Mouse (Mus musculus) limb, embryonic 12.5 days (tissue): Measurements from ENCODE around the gene Fam47e. TPM values are rescaled to one million over a fixed set of nuclear protein-coding genes. Genes with fewer than 3 reads are reported as not detected.

Experiments
- ATAC-seq: fragments of 200-750 bp; cut with Nextera tagmentation; 2 replicates; pipeline ENCODE4 v1.8.0; 2017; ENCODE audit warnings: low read depth, moderate TSS enrichment; ENCODE audit not compliant: insufficient number of reproducible peaks, insufficient read depth, low FRiP score, low TSS enrichment
- H3K27ac ChIP-seq: fragments of 300-500 bp; sonication (generic); 2 replicates; pipeline ENCODE4 v1.5.1; 2016; ENCODE audit warnings: mild to moderate bottlenecking, moderate library complexity
- H3K27me3 ChIP-seq: fragments of 300-500 bp; sonication (generic); 2 replicates; pipeline ENCODE4 v1.6.1; 2016; ENCODE audit warnings: mild to moderate bottlenecking, moderate library complexity
- H3K36me3 ChIP-seq: fragments of 300-500 bp; sonication (generic); 2 replicates; pipeline ENCODE4 v1.6.1; 2016; ENCODE audit warnings: mild to moderate bottlenecking, moderate library complexity
- H3K4me1 ChIP-seq: fragments of 300-500 bp; sonication (generic); replicated peaks from 2 replicates; pipeline ENCODE4 v1.6.1; 2016
- H3K4me2 ChIP-seq: fragments of 300-500 bp; sonication (generic); 2 replicates; pipeline ENCODE4 v1.6.1; 2016; ENCODE audit warnings: mild to moderate bottlenecking, moderate library complexity
- H3K4me3 ChIP-seq: fragments of 300-500 bp; sonication (generic); replicated peaks from 2 replicates; pipeline ENCODE4 v1.5.1; 2016; ENCODE audit warnings: mild to moderate bottlenecking
- H3K9ac ChIP-seq: fragments of 300-500 bp; sonication (generic); replicated peaks from 2 replicates; pipeline ENCODE4 v1.6.1; 2016; ENCODE audit warnings: mild to moderate bottlenecking, moderate library complexity
- H3K9me3 ChIP-seq: fragments of 300-500 bp; sonication (generic); 2 replicates; pipeline ENCODE4 v1.6.1; 2016; ENCODE audit warnings: mild to moderate bottlenecking, moderate library complexity
- WGBS: fragments of 180-500 bp; shearing (Covaris S2); methylation state at CpG from one replicate; pipeline ENCODE4 v1.1.7; 2016; 5-methylcytosine and 5-hydroxymethylcytosine counted together
- polyA plus RNA-seq: library from polyadenylated mRNA; unstranded; fragments of >200 nt; fragmentation: Nextera tagmentation; extraction: Ambion mirVana; gene quantifications from 2 replicates; pipeline ENCODE4 v1.2.1, GENCODE M21; 2016

The Fam47e gene
- polyA plus RNA-seq, 1 experiment from 2014 or later = not detected

DNA sequence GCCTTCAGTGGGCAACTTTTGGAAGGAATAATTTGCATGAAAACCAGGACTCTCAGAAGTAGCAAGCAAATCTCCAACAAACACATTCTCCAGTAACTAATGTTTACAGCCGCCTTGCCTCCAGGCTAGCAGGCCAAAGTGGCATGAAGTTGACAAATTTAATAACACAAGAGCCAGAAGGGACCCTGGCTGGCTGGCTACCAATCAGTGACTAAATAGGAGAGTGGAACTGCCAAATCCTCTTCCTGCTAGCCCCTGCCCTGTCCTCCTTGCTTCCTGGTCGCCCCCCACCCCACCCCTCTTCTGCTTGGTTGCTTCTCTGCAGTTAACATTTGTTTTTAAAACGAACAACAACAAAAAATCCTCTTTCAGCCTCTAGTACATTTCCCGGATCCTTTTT lies 426 bp upstream of the Fam47e start:
- Histone ChIP-seq H3K27me3 (no peaks in the 10 kb centered on the region), H3K4me3 (no peak overlapping the region), H3K27ac (no peak overlapping the region), H3K9me3 (no peaks in the 10 kb centered on the region), H3K9ac (no peak overlapping the region), H3K36me3 (no peaks in the 10 kb centered on the region), H3K4me1 (no peaks in the 10 kb centered on the region), H3K4me2 (no peak overlapping the region)
- ATAC-seq = no peak
- WGBS = 85% methylated on average over 4 of the region's 4 CpGs

GRCm38 (mm10) chr5:92555905-92556304 lies 1.0 kb downstream of the Fam47e start:
- H3K9ac ChIP-seq = no peak overlapping the region
- no peaks in the 10 kb centered on the region for H3K27me3 ChIP-seq
- H3K9me3 ChIP-seq = no peaks in the 10 kb centered on the region
- H3K4me2 ChIP-seq = no peak overlapping the region
- peaks cover 7% of the 10 kb centered on the region for H3K4me1 ChIP-seq
- ATAC-seq = no peak
- H3K36me3 ChIP-seq = no peaks in the 10 kb centered on the region
- H3K27ac ChIP-seq = no peak overlapping the region
- H3K4me3 ChIP-seq = no peak overlapping the region
- WGBS = 90% methylated on average over 1 of the region's 1 CpGs

DNA sequence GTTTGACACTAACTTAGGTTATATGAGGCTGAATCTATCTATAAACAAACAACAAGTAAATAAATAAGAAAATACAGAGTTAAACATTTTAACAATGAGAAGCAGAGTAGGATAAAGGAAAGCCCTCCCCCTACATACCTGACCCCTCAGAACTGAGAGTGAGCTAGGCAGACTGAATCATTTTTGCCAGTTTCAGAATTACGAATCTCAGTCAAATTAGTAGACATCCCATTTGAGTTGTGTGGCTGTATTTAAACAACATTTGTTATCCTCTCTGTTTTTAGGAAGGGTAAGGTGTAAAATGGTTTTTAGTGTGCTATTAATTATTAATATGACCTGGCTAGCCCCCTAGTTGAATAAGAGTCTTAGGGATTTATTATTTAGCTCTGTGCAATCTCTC lies 2.6 kb downstream of the Fam47e start:
- Histone ChIP-seq H3K4me2 (no peak overlapping the region), H3K27ac (no peak overlapping the region), H3K4me1 (peaks cover 9% of the 10 kb centered on the region), H3K36me3 (no peaks in the 10 kb centered on the region), H3K9me3 (no peaks in the 10 kb centered on the region), H3K27me3 (no peaks in the 10 kb centered on the region), H3K4me3 (no peak overlapping the region), H3K9ac (no peak overlapping the region)
- WGBS = 92% methylated on average over 1 of the region's 1 CpGs
- no peak for ATAC-seq

GRCm38 (mm10) chr5:92560201-92560600 lies 5.3 kb downstream of the Fam47e start:
- no peak for ATAC-seq
- no peak overlapping the region for H3K9ac ChIP-seq
- H3K36me3 ChIP-seq = no peaks in the 10 kb centered on the region
- H3K27me3 ChIP-seq = no peaks in the 10 kb centered on the region
- no peak overlapping the region for H3K27ac ChIP-seq
- H3K4me1 ChIP-seq = peaks cover 17% of the 10 kb centered on the region
- H3K9me3 ChIP-seq = no peaks in the 10 kb centered on the region
- H3K4me3 ChIP-seq = no peak overlapping the region
- WGBS = 81% methylated on average over 2 of the region's 2 CpGs
- H3K4me2 ChIP-seq = no peak overlapping the region

DNA sequence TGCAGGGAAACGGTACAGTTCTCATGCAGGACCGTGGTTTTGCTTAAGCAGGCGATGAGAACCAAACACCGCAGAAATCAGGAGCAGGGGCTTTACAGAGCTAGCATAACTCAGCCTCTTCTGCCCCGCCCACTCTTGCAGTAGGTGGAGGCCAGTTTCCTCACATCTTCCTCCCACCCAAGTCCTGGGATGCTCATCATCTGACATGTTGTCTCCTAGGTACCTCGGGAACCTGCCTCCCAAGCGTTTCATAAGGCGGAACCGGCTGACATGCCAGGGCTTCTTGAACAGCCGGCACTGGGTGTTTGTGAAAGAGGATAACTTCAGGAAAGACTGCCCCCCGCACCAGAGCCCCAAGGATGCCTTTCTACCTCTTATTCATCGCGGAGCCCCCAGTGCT lies 7.1 kb downstream of the Fam47e start:
- ATAC-seq = no peak
- no peak overlapping the region for H3K4me2 ChIP-seq
- peaks cover 17% of the 10 kb centered on the region for H3K4me1 ChIP-seq
- H3K27me3 ChIP-seq = no peaks in the 10 kb centered on the region
- no peaks in the 10 kb centered on the region for H3K9me3 ChIP-seq
- H3K27ac ChIP-seq = no peak overlapping the region
- no peak overlapping the region for H3K9ac ChIP-seq
- H3K36me3 ChIP-seq = no peaks in the 10 kb centered on the region
- WGBS = 79% methylated on average over 13 of the region's 13 CpGs
- H3K4me3 ChIP-seq = no peak overlapping the region

- Histone ChIP-seq H3K4me1 (no peaks in the 10 kb centered on the region), H3K27ac (no peak overlapping the region), H3K27me3 (no peaks in the 10 kb centered on the region), H3K4me3 (no peak overlapping the region), H3K9ac (no peak overlapping the region), H3K4me2 (no peak overlapping the region), H3K9me3 (no peaks in the 10 kb centered on the region), H3K36me3 (no peaks in the 10 kb centered on the region)
- WGBS = 86% methylated on average over 4 of the region's 4 CpGs
- no peak for ATAC-seq
Observed at GRCm38 (mm10) chr5:92571232-92571631, 16.4 kb downstream of the Fam47e start.

- H3K4me2 ChIP-seq = no peak overlapping the region
- no peak overlapping the region for H3K9ac ChIP-seq
- no peak for ATAC-seq
- 86% methylated on average over 14 of the region's 14 CpGs for WGBS
- H3K27ac ChIP-seq = no peak overlapping the region
- no peaks in the 10 kb centered on the region for H3K27me3 ChIP-seq
- H3K9me3 ChIP-seq = no peaks in the 10 kb centered on the region
- H3K4me3 ChIP-seq = no peak overlapping the region
- H3K36me3 ChIP-seq = no peaks in the 10 kb centered on the region
- H3K4me1 ChIP-seq = no peaks in the 10 kb centered on the region
Observed at GRCm38 (mm10) chr5:92579559-92579958, 24.7 kb downstream of the Fam47e start.

- Histone ChIP-seq H3K9ac (no peak overlapping the region), H3K4me3 (no peak overlapping the region), H3K4me2 (no peak overlapping the region), H3K4me1 (no peaks in the 10 kb centered on the region), H3K27me3 (no peaks in the 10 kb centered on the region), H3K36me3 (no peaks in the 10 kb centered on the region), H3K27ac (no peak overlapping the region), H3K9me3 (no peaks in the 10 kb centered on the region)
- 51% methylated on average over 10 of the region's 10 CpGs for WGBS
- ATAC-seq = no peak
Observed at GRCm38 (mm10) chr5:92585932-92586331, 31.1 kb downstream of the Fam47e start.

DNA sequence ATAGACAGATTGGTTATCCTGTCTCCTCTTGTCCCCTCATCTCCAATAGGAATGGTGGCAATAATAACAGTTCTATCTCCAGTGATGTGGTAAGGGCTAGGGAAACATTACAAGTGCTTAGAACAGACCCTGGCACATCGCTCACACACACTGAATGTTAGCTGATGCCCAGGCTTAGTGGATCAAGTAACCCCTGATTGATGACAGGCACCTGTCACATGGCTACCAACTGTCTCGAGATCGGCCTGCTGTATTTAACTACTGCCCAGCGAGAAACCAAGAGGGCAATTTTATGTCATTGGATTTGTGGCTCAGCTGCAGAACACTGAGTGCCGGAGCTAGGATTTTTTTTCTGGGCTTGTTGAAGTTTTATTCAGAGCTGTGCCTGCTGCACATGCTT lies 40.2 kb downstream of the Fam47e start:
- no peak overlapping the region for H3K27ac ChIP-seq
- no peaks in the 10 kb centered on the region for H3K36me3 ChIP-seq
- WGBS = 75% methylated on average over 5 of the region's 5 CpGs
- H3K4me2 ChIP-seq = no peak overlapping the region
- H3K4me1 ChIP-seq = no peaks in the 10 kb centered on the region
- H3K9me3 ChIP-seq = no peaks in the 10 kb centered on the region
- no peak overlapping the region for H3K9ac ChIP-seq
- H3K27me3 ChIP-seq = peaks cover 3% of the 10 kb centered on the region; the same call in 1 of the 2 replicates
- no peak overlapping the region for H3K4me3 ChIP-seq
- no peak; the same call in 1 of the 2 replicates for ATAC-seq

GRCm38 (mm10) chr5:92596865-92597264 lies 42.0 kb downstream of the Fam47e start:
- Histone ChIP-seq H3K27me3 (peaks cover 7% of the 10 kb centered on the region; the same call in 1 of the 2 replicates), H3K36me3 (no peaks in the 10 kb centered on the region), H3K4me3 (no peak overlapping the region), H3K4me2 (no peak overlapping the region), H3K9me3 (no peaks in the 10 kb centered on the region), H3K4me1 (no peaks in the 10 kb centered on the region), H3K27ac (no peak overlapping the region), H3K9ac (no peak overlapping the region)
- 88% methylated on average over 8 of the region's 8 CpGs for WGBS
- no peak for ATAC-seq

- Histone ChIP-seq H3K4me2 (no peak overlapping the region), H3K36me3 (no peaks in the 10 kb centered on the region), H3K4me3 (no peak overlapping the region), H3K9ac (no peak overlapping the region), H3K27me3 (peaks cover 7% of the 10 kb centered on the region; the same call in 1 of the 2 replicates), H3K9me3 (no peaks in the 10 kb centered on the region), H3K27ac (no peak overlapping the region), H3K4me1 (peaks cover 7% of the 10 kb centered on the region; the same call in 1 of the 2 replicates)
- WGBS = 74% methylated on average over 10 of the region's 10 CpGs
- no peak for ATAC-seq
Observed at GRCm38 (mm10) chr5:92599030-92599429, 44.2 kb downstream of the Fam47e start.
